Mouse (Mus musculus) T-helper 17 cell (primary cell): ENCODE measurements around the gene Mmp25.

Source experiments
- in situ Hi-C, 2 experiments: fragments of 300-600 bp; cut with MboI, MseI; formaldehyde crosslinking; loops; 1 replicate in 1 of 2; 2 replicates in 1 of 2; pipeline ENCODE4 v1.15.1; 2025; ENCODE audit warnings: high pct_unique_total_duplicates in 2 of 2

The Mmp25 gene

GRCm38 (mm10) chr17:23664556-23665021 lies 19.5 kb upstream of the Mmp25 start:
- in situ Hi-C loops, result loop anchor here (5.0 kb wide), 1 partner anchor 43 kb away; no protein-coding TSS in a partner anchor

GRCm38 (mm10) chr17:23661526-23661925 lies 16.4 kb upstream of the Mmp25 start:
- in situ Hi-C loops, result no loop called here

- in situ Hi-C loops, result no loop called here
Measured at GRCm38 (mm10) chr17:23660876-23661200, 15.8 kb upstream of the Mmp25 start.

GRCm38 (mm10) chr17:23660117-23660875 lies 15.2 kb upstream of the Mmp25 start, which contains the start of gene Bicdl2:
Gene Bicdl2, plus strand, starts transcription at chr17:23660506.
- in situ Hi-C loops, result no loop called here

GRCm38 (mm10) chr17:23658450-23658849 lies 13.4 kb upstream of the Mmp25 start:
- in situ Hi-C loops, result no loop called here

GRCm38 (mm10) chr17:23654410-23654809 lies 9.3 kb upstream of the Mmp25 start:
- in situ Hi-C loops, result no loop called here

- in situ Hi-C loops, result no loop called here
Measured at GRCm38 (mm10) chr17:23654001-23654400, 8.9 kb upstream of the Mmp25 start.

GRCm38 (mm10) chr17:23653324-23653723 lies 8.2 kb upstream of the Mmp25 start:
- in situ Hi-C loops, result no loop called here

GRCm38 (mm10) chr17:23651363-23651762 lies 6.3 kb upstream of the Mmp25 start:
- in situ Hi-C loops, result no loop called here

- in situ Hi-C loops, result no loop called here
Measured at GRCm38 (mm10) chr17:23645894-23646293, 817 bp upstream of the Mmp25 start.

GRCm38 (mm10) chr17:23631241-23631640 lies 13.8 kb downstream of the Mmp25 start:
- in situ Hi-C loops, result no loop called here

- in situ Hi-C loops, result no loop called here
Measured at GRCm38 (mm10) chr17:23630195-23631020, 14.7 kb downstream of the Mmp25 start.

GRCm38 (mm10) chr17:23627813-23628212 lies 17.3 kb downstream of the Mmp25 start:
- in situ Hi-C loops, result loop anchor here in 1 of 2 experiments (10.0 kb wide), 1 partner anchor 243 kb away; the partner anchor contains the start of gene Vmn2r116

GRCm38 (mm10) chr17:23620351-23620750 lies 24.7 kb downstream of the Mmp25 start:
- in situ Hi-C loops, result loop anchor here in 1 of 2 experiments (10.0 kb wide), 1 partner anchor 236 kb away; the partner anchor contains the start of gene Vmn2r116

GRCm38 (mm10) chr17:23617087-23617486 lies 28.0 kb downstream of the Mmp25 start:
- in situ Hi-C loops, result no loop called here

GRCm38 (mm10) chr17:23610361-23610800 lies 34.7 kb downstream of the Mmp25 start:
- in situ Hi-C loops, result no loop called here

- in situ Hi-C loops, result no loop called here
Measured at GRCm38 (mm10) chr17:23609612-23610011, 35.5 kb downstream of the Mmp25 start.

GRCm38 (mm10) chr17:23605220-23605619 lies 39.9 kb downstream of the Mmp25 start:
- in situ Hi-C loops, result no loop called here

GRCm38 (mm10) chr17:23604394-23604793 lies 40.7 kb downstream of the Mmp25 start:
- in situ Hi-C loops, result loop anchor here in 1 of 2 experiments (5.0 kb wide), 1 partner anchor 37 kb away; no protein-coding TSS in a partner anchor

- in situ Hi-C loops, result loop anchor here in 1 of 2 experiments (5.0 kb wide), 1 partner anchor 36 kb away; no protein-coding TSS in a partner anchor
Measured at GRCm38 (mm10) chr17:23603542-23603941, 41.5 kb downstream of the Mmp25 start.

GRCm38 (mm10) chr17:23603077-23603476 lies 42.0 kb downstream of the Mmp25 start:
- in situ Hi-C loops, result loop anchor here in 1 of 2 experiments (5.0 kb wide), 1 partner anchor 36 kb away; no protein-coding TSS in a partner anchor
